Mouse (Mus musculus) megakaryocyte progenitor cell, adult 5-6 weeks (primary cell): ENCODE data around the gene Secisbp2. TPM values are rescaled to one million over a fixed set of nuclear protein-coding genes. Genes with fewer than 3 reads are reported as not detected.

Source experiments
- ATAC-seq: replicated peaks from 2 replicates; pipeline ENCODE4 v1.8.0; 2016; ENCODE audit warnings: mild to moderate bottlenecking, moderate TSS enrichment, inconsistent platforms; ENCODE audit not compliant: poor library complexity
- total RNA-seq, 2 experiments: library from RNA; stranded (forward) in 1 of 2; stranded (reverse) in 1 of 2; fragments of 157-497, 149-512 nt in 1 of 2; fragments of 200-1000 nt in 1 of 2; gene quantifications; 2 replicates each; pipeline versions ENCODE4 v1.2.3 to v1.2.4; 2015 to 2017

Secisbp2 gene
- total RNA-seq, 2 experiments from 2014 or later: 15.9 to 25.0 TPM

- ATAC-seq: no peak
Measured at GRCm38 (mm10) chr13:51727364-51727763, 75.9 kb downstream of the Secisbp2 start.

GRCm38 (mm10) chr13:51729887-51730361, 78.4 kb downstream of the Secisbp2 start:
- peak; percentile 24 for ATAC-seq

DNA sequence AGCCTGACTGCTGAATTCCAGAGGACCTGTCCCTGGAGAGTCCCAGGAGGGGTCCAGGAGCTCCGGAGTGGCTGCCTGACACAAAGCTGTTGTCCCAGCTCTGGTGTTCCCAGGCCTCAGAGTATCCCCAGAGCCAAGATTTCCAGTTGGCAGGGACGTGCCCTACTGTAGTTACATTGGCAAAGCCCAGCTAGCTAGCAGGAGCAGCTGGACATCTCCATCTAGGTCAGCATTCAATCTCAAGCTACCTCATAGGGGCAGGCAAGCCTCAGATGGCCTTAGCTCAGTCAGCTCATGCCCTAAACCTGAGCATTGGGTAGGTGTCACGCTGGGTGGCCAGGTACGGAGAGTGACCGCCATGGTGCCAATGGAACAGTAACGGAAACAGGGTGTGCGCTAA, 80.0 kb downstream of the Secisbp2 start:
- ATAC-seq: no peak

GRCm38 (mm10) chr13:51732097-51732664, 80.7 kb downstream of the Secisbp2 start:
- no peak for ATAC-seq

Other genes starting within 250 kb of the Secisbp2 start
- gene S1pr3, start 243.1 kb upstream of the Secisbp2 start, total RNA-seq (2015): 12.5 and 13.0 TPM in 2 replicates
- gene S1pr3, start 243.1 kb upstream of the Secisbp2 start, total RNA-seq (2017): 8.0 and 8.2 TPM in 2 replicates
- gene Shc3, start 82.3 kb upstream of the Secisbp2 start, total RNA-seq (2015): not detected in 2 replicates
- gene Shc3, start 82.3 kb upstream of the Secisbp2 start, total RNA-seq (2017): not detected in 2 replicates
- 499 and 603 TPM in 2 replicates for gene Cks2, start 6.5 kb upstream of the Secisbp2 start, total RNA-seq (2015)
- 233 and 253 TPM in 2 replicates for gene Cks2, start 6.5 kb upstream of the Secisbp2 start, total RNA-seq (2017)
- gene Sema4d, start 142.1 kb downstream of the Secisbp2 start, total RNA-seq (2015): 25.4 and 27.1 TPM in 2 replicates
- gene Sema4d, start 142.1 kb downstream of the Secisbp2 start, total RNA-seq (2017): 8.6 and 10.7 TPM in 2 replicates
- 1.8 and 2.6 TPM in 2 replicates for gene Gadd45g, start 195.0 kb downstream of the Secisbp2 start, total RNA-seq (2015)
- 2.5 and 2.6 TPM in 2 replicates for gene Gadd45g, start 195.0 kb downstream of the Secisbp2 start, total RNA-seq (2017)